Mouse (Mus musculus) kidney, postnatal 36 days (tissue): ENCODE results near the gene Olfr186.
"Not testable (repeated sequence)": the region's sequence is repeated elsewhere in the genome, so short reads cannot be mapped to it uniquely, and the experiment has no call there.

Experiments used
- DNase-seq, 2 experiments: peaks; one replicate each; pipeline ENCODE4 v3.0.0; 2021 to 2022; ENCODE audit warnings: mixed read lengths in 2 of 2

Gene Olfr186

GRCm38 (mm10) chr16:59030191-59030590 is at the start of gene Olfr186:
Gene Olfr186 (minus strand): TSS chr16:59030291.
- DNase-seq: no peak

GRCm38 (mm10) chr16:59077905-59078304 is 47.8 kb upstream of the Olfr186 start, which contains the start of gene Olfr190:
Gene Olfr190 (minus strand): TSS chr16:59078005.
- DNase-seq: no peak

- no peak for DNase-seq
Measured at GRCm38 (mm10) chr16:59073520-59073919, 43.4 kb upstream of the Olfr186 start.

DNA sequence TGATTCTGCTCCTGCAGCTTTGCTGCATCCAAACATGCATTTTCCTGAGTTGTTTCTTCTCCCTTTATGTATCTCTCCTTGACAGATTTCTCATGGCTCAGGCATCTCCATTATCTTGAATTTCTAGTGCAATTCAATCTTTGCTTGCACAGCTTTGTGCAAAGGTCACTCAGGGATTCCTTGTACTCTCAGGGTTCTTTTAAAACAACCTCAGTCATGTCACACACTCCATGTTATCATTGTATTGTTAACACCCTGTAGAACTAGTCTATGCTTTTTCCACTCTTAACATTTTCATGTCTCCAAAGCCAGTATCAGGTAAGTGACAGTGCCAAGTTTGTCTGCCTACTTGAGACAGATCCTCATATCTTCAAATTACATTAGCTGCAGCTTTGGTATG is 41.7 kb upstream of the Olfr186 start:
- no peak for DNase-seq

DNA sequence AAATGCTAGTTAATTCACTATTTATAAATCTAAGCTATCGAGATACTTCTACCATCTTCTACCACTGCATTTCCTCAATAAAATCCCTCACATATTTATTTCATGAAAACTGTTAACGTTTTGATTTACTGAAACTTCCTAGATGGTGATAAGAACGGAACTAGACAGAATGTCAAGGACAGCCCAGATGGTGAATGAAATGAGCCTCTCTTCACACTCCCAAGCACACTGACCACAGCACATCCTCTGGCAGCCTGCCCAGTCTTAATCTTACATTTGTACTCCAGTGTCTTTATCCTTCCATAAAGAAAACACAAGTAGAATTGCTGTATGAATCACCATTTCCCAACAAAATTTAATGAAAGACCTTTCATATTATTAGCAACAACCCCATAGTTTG is 32.3 kb upstream of the Olfr186 start:
- not testable (repeated sequence) for DNase-seq

GRCm38 (mm10) chr16:59049286-59049685 is 19.2 kb upstream of the Olfr186 start:
- DNase-seq: not testable (repeated sequence)

- DNase-seq: no peak
Measured at GRCm38 (mm10) chr16:59048860-59049259, 18.8 kb upstream of the Olfr186 start.

- DNase-seq: no peak
Measured at GRCm38 (mm10) chr16:59047579-59047978, 17.5 kb upstream of the Olfr186 start.

GRCm38 (mm10) chr16:59045835-59046234 is 15.7 kb upstream of the Olfr186 start:
- no peak for DNase-seq

DNA sequence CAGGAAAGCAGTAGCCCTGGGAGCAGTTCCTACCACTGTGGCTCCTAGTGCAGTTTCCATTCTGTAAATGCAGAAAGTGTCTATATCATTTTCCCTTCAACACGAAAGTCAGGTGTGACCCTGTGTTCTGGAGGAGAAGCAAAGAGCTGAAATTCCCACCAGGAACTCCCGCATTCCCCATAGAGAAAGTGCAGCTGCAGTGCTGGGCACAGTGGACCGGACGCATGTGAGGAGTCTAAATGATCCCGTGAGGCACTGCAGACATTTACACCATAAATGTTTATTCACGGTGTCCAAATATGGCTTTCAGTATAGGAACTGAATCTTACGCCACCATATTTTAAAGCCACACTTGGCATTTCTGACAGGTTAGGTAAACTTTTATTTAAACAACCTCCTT is 9.6 kb upstream of the Olfr186 start, which contains the start of gene Olfr187:
Gene Olfr187 (minus strand): TSS at position 58 of the 400 bp plus-strand sequence.
- DNase-seq: no peak

DNA sequence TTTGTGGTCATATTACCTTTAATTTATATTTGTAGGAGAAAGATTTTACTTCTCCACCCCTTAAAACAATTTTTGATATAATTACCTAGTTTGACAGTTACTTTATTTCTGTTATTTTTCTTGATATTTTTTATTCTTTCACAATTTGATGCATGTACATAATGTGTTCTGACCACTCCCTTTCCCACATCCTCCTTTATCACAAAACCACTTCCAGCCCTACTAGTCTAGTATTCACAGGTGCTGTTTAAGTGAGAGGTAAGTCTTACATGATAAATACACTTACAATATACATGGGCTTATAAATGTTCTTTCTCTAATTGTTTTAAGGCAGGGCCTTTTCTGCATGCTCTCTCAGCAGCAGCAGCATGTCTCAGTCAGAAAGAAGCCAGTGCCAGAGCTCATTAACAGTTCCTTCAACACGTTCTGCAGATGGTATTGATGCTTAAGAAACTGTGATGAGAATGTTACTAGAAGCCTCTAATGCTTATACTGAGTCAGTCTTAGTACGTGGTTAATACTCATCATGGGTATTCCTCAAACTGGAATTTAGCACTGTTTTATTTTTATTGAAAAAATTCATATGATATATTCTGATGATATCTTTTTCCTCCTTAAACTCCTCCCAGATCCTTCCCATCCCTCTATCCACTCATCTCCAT is 16.6 kb downstream of the Olfr186 start:
- DNase-seq: no peak

DNA sequence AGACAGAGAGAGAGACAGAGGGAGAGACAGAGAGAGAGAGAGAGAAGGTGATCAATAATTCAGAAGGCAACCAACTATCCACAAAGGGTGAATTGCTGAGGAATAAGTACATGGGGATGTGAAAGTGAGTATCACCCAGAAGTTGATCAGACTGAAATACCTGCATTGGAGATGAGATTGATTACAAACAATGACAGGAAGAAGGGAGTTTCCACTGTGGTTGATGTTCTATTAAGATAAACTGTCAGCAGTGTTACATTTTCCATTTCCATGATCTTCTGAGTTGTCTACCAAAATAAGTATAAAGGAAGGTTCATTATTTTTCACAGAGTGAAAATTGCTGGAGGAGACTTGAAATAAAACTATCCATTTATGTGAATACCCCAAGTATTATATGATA is 22.9 kb downstream of the Olfr186 start:
- DNase-seq: no peak

GRCm38 (mm10) chr16:58995057-58995456 is 35.0 kb downstream of the Olfr186 start, which contains the start of gene Olfr183:
Gene Olfr183 (plus strand): TSS chr16:58995357.
- DNase-seq: no peak
